Mouse (Mus musculus): Measurements from ENCODE around the gene Fyttd1. TPM values are rescaled to one million over a fixed set of nuclear protein-coding genes. Genes with fewer than 3 reads are reported as not detected.
"Not testable (repeated sequence)": the region's sequence is repeated elsewhere in the genome, so short reads cannot be mapped to it uniquely, and the experiment has no call there.

The Fyttd1 gene
- polyA plus RNA-seq, 1 experiment, result 39.8 TPM

DNA sequence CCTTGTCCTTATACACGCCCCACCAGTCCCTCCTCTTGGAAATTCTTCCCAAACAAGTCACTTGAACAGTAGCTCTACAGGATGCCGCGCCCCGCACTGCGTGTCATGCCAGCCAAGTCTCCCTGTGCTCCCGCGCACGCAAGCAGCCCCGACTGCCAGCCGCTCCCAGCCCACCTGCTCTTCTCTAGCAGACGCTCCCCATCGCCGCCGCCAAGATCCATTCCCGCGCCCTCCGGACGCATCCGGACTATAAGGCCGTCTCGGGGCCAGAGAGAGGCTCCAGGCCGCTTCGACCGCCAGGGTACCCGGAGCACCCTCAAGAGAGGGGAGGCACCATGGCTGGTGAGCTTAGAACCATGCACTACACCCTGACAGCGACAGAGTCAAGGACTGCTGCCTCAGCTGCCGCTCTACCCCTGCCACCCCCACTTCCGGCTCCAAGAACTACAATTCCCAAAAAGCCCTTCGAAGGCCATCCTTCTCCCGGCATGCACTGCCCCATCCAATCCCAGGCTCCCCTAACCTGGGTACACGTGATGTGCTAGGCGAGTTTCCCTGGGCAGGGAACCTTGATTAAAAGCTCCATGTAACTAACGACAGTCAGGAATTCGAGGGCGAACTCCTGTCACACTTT, 9.3 kb upstream of the Fyttd1 start:
- TF ChIP-seq REST (IDR thresholded peaks at IDR 0.05; ENCODE audit: insufficient read depth, insufficient read length) (no peak), MYOD1 (IDR thresholded peaks at IDR 0.05; ENCODE audit: control insufficient read depth in 1 of 3, insufficient read length in 2 of 3, low read depth in 2 of 3) (peak in 2 of 3 experiments; percentile 28 to 34), TCF12 (IDR thresholded peaks at IDR 0.05; ENCODE audit: insufficient read depth, poor library complexity, severe bottlenecking) (no peak), POLR2A (IDR thresholded peaks at IDR 0.05; ENCODE audit: insufficient read length, low read depth) (peak; percentile 88), POLR2AphosphoS2 (IDR thresholded peaks at IDR 0.05; ENCODE audit: insufficient read length, low read depth) (peak; percentile 93), E2F4 (IDR thresholded peaks at IDR 0.05; ENCODE audit: insufficient read depth) (no peak), CEBPB (IDR thresholded peaks at IDR 0.05; ENCODE audit: insufficient read depth, poor library complexity, severe bottlenecking) (no peak), MYOG (IDR thresholded peaks at IDR 0.05; ENCODE audit: control insufficient read depth in 1 of 3, insufficient read depth in 1 of 3, insufficient read length in 2 of 3, low read depth in 2 of 3) (peak in 2 of 3 experiments; percentile 33 to 38), SRF (IDR thresholded peaks at IDR 0.05; ENCODE audit: control insufficient read depth, insufficient read length, low read depth) (no peak), TCF3 (IDR thresholded peaks at IDR 0.05; ENCODE audit: insufficient read length, low read depth) (no peak), USF1 (IDR thresholded peaks at IDR 0.05; ENCODE audit: low read depth) (peak; percentile 95), MAX (IDR thresholded peaks at IDR 0.05; ENCODE audit: low read depth) (peak; percentile 76)
- Histone ChIP-seq H3ac (ENCODE audit: control insufficient read depth, insufficient read length) (peak overlapping the region; percentile 18), H3K4me2 (ENCODE audit: low read depth) (peak overlapping the region; percentile 97)

DNA sequence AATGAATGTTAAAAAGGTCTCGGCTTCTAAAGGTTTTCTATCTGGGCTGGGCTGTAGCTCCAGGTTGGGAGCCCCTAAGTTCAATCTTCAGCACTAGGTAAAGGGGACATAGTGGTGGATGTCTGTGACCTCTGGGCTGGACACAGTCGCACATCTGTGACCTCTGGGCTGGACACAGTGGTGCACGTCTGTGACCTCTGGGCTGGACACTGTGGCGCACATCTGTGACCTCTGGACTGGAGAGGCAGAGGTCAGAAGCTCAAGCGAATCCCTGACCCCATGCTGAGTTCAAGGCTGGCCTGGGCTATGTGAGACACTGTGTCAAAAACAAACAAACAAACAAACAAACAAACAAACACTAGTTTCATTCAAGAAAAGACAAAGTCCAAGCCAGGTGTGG, 7.1 kb upstream of the Fyttd1 start:
- no peak overlapping the region for H3K4me3 ChIP-seq
- H3K27me3 ChIP-seq (ENCODE audit: control insufficient read depth, insufficient read depth, insufficient read length), result no peaks in the 10 kb centered on the region
- peaks cover 23% of the 10 kb centered on the region for H3K79me2 ChIP-seq (ENCODE audit: control insufficient read depth, insufficient read depth)
- H3K36me3 ChIP-seq (ENCODE audit: control insufficient read depth, insufficient read depth), result no peaks in the 10 kb centered on the region
- no peak for TF ChIP-seq TCF12 (IDR thresholded peaks at IDR 0.05; ENCODE audit: insufficient read depth, poor library complexity, severe bottlenecking)
- TF ChIP-seq TCF3 (IDR thresholded peaks at IDR 0.05; ENCODE audit: insufficient read length, low read depth), result no peak
- no peak for TF ChIP-seq CEBPB (IDR thresholded peaks at IDR 0.05; ENCODE audit: insufficient read depth, poor library complexity, severe bottlenecking)
- no peak for TF ChIP-seq MYOD1 (IDR thresholded peaks at IDR 0.05; ENCODE audit: control insufficient read depth in 1 of 3, insufficient read length in 2 of 3, low read depth in 2 of 3)
- no peak for TF ChIP-seq POLR2A (IDR thresholded peaks at IDR 0.05; ENCODE audit: insufficient read length, low read depth)
- TF ChIP-seq MYOG (IDR thresholded peaks at IDR 0.05; ENCODE audit: control insufficient read depth in 1 of 3, insufficient read depth in 1 of 3, insufficient read length in 2 of 3, low read depth in 2 of 3), result no peak
- TF ChIP-seq REST (IDR thresholded peaks at IDR 0.05; ENCODE audit: insufficient read depth, insufficient read length), result no peak
- TF ChIP-seq E2F4 (IDR thresholded peaks at IDR 0.05; ENCODE audit: insufficient read depth), result no peak
- no peak for TF ChIP-seq POLR2AphosphoS2 (IDR thresholded peaks at IDR 0.05; ENCODE audit: insufficient read length, low read depth)
- TF ChIP-seq MAX (IDR thresholded peaks at IDR 0.05; ENCODE audit: low read depth), result no peak
- no peak for TF ChIP-seq USF1 (IDR thresholded peaks at IDR 0.05; ENCODE audit: low read depth)
- no peak for TF ChIP-seq SRF (IDR thresholded peaks at IDR 0.05; ENCODE audit: control insufficient read depth, insufficient read length, low read depth)
- H3K4me2 ChIP-seq (ENCODE audit: low read depth), result no peak overlapping the region
- H3ac ChIP-seq (ENCODE audit: control insufficient read depth, insufficient read length), result no peak overlapping the region

More for the DNA sequence above, 9.3 kb upstream of the Fyttd1 start:
- Histone ChIP-seq H3K79me2 (ENCODE audit: control insufficient read depth, insufficient read depth) (peaks cover 40% of the 10 kb centered on the region), H3K36me3 (ENCODE audit: control insufficient read depth, insufficient read depth) (no peaks in the 10 kb centered on the region), H3K4me3 (peak overlapping the region; percentile 44), H3K27me3 (ENCODE audit: control insufficient read depth, insufficient read depth, insufficient read length) (no peaks in the 10 kb centered on the region)

DNA sequence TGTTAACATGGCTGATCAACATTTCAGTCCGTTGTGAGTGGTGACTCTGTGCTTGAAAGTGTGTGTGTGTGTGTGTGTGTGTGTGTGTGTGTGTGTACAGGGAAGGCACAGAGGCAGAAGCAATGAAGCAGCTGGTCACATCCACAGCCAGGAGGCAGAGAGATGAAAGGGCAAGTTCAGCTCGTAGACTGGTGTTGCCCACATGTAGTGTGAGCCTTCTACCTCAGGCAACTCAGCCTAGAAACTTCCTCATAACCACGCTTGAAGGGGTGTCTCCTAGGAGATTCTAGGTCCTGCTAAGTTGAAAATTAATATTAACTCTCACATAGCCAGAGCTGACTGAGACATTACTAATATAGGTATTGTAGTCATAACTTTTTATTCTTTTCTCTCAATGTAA, 3.9 kb upstream of the Fyttd1 start:
- Histone ChIP-seq H3K79me2 (ENCODE audit: control insufficient read depth, insufficient read depth) (peaks cover 8% of the 10 kb centered on the region), H3K36me3 (ENCODE audit: control insufficient read depth, insufficient read depth) (no peaks in the 10 kb centered on the region), H3K4me2 (ENCODE audit: low read depth) (no peak overlapping the region), H3ac (ENCODE audit: control insufficient read depth, insufficient read length) (no peak overlapping the region), H3K4me3 (no peak overlapping the region), H3K27me3 (ENCODE audit: control insufficient read depth, insufficient read depth, insufficient read length) (no peaks in the 10 kb centered on the region)
- TF ChIP-seq POLR2A (IDR thresholded peaks at IDR 0.05; ENCODE audit: insufficient read length, low read depth) (no peak), REST (IDR thresholded peaks at IDR 0.05; ENCODE audit: insufficient read depth, insufficient read length) (no peak), CEBPB (IDR thresholded peaks at IDR 0.05; ENCODE audit: insufficient read depth, poor library complexity, severe bottlenecking) (no peak), SRF (IDR thresholded peaks at IDR 0.05; ENCODE audit: control insufficient read depth, insufficient read length, low read depth) (no peak), MAX (IDR thresholded peaks at IDR 0.05; ENCODE audit: low read depth) (no peak), MYOD1 (IDR thresholded peaks at IDR 0.05; ENCODE audit: control insufficient read depth in 1 of 3, insufficient read length in 2 of 3, low read depth in 2 of 3) (no peak), POLR2AphosphoS2 (IDR thresholded peaks at IDR 0.05; ENCODE audit: insufficient read length, low read depth) (no peak)

DNA sequence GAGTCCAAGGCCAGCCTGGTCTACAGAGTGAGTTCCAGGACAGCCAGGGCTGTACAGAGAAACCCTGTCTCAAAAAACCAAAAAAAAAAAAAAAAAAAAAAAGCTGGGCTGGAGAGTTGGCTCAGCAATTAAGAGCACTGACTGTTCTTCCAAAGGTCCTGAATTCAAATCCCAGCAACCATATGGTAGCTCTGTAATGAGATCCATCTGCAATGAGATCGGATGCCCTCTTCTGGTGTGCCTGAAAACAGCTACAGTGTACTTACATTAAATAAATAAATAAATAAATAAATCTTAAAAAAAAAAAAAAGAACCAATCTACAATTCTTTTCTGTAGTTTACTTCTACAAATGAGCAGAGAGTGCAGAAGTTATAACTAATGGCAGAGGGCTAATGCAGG, 2.0 kb upstream of the Fyttd1 start:
- H3K4me2 ChIP-seq (ENCODE audit: low read depth); H3K4me3 ChIP-seq; H3ac ChIP-seq (ENCODE audit: control insufficient read depth, insufficient read length): not testable (repeated sequence)

DNA sequence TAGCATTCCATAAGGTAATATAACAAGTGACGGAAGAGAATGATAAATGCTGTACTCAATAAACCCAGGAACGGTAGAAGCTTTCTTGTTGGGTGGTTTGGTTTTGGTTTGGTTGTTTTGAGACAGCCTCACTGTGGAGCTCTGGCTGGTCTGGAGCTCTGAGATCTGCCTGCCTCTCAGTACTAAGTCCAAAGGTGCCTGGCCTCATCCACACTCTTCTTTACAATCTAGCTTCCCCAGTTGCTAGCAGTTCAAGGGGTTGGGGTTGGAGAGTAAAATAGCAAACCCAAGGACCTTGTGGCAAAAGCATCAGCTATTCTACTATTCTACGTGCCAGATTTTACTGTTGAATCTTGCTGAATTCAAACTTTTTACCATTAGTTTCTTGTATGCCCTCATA, 1.5 kb upstream of the Fyttd1 start:
- peaks cover 33% of the 10 kb centered on the region for H3K79me2 ChIP-seq (ENCODE audit: control insufficient read depth, insufficient read depth)
- no peak overlapping the region for H3ac ChIP-seq (ENCODE audit: control insufficient read depth, insufficient read length)
- H3K4me2 ChIP-seq (ENCODE audit: low read depth), result peak overlapping the region; percentile 72
- peaks cover 6% of the 10 kb centered on the region for H3K36me3 ChIP-seq (ENCODE audit: control insufficient read depth, insufficient read depth)
- no peaks in the 10 kb centered on the region for H3K27me3 ChIP-seq (ENCODE audit: control insufficient read depth, insufficient read depth, insufficient read length)
- no peak for TF ChIP-seq USF1 (IDR thresholded peaks at IDR 0.05; ENCODE audit: low read depth)
- TF ChIP-seq MAX (IDR thresholded peaks at IDR 0.05; ENCODE audit: low read depth), result no peak
- TF ChIP-seq MYOG (IDR thresholded peaks at IDR 0.05; ENCODE audit: control insufficient read depth in 1 of 3, insufficient read depth in 1 of 3, insufficient read length in 2 of 3, low read depth in 2 of 3), result no peak
- no peak for TF ChIP-seq SRF (IDR thresholded peaks at IDR 0.05; ENCODE audit: control insufficient read depth, insufficient read length, low read depth)
- TF ChIP-seq POLR2A (IDR thresholded peaks at IDR 0.05; ENCODE audit: insufficient read length, low read depth), result no peak
- no peak for TF ChIP-seq TCF12 (IDR thresholded peaks at IDR 0.05; ENCODE audit: insufficient read depth, poor library complexity, severe bottlenecking)
- no peak for TF ChIP-seq E2F4 (IDR thresholded peaks at IDR 0.05; ENCODE audit: insufficient read depth)
- no peak overlapping the region for H3K4me3 ChIP-seq

More for the DNA sequence above, 2.0 kb upstream of the Fyttd1 start:
- peaks cover 27% of the 10 kb centered on the region for H3K79me2 ChIP-seq (ENCODE audit: control insufficient read depth, insufficient read depth)
- not testable (repeated sequence) for H3K36me3 ChIP-seq (ENCODE audit: control insufficient read depth, insufficient read depth); H3K27me3 ChIP-seq (ENCODE audit: control insufficient read depth, insufficient read depth, insufficient read length)
